ENCODE assay signal across 8 mouse cellular contexts in the genomic region with DNA sequence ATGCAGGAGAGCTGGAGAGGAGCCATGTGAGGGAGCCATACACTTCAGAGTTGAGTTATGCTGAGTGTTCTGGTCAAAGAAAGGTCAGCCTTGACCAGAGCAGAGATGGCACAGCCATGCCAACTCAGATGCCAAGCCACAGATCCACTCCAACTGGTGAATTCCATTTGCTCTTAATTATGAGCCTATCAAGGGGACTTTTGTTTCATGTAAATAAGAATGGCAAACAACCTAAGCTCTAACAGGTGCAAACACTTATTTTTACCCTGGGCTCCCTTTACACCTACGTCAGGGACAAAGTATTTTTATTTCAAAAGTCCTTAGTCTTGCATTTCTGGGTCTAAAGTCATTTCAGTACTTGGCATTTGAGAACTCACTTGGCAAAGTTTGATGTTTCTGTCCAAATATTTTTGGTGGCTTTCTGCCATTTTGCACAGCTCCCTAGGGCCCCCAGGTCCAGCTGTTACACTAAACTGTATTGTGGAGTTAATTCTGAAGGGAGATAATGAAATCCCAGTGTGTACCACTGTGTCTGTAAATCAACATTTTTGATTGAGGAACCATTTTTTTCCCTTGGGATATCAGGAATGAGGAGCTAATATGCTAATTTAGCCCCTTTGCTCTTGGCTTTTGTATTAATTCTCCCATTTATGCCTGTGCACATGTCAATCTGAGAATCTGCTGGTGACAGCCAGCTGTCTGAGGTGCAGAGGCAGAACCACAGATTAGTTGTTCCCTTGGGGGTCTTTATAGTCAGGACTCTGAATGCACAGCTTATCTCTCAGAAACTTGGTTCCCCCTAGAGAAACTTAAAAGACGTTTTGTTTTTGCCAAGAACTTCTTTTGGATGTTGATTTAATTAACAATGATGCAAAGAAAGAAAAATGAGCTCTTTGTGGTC.
A peak's percentile ranks its signal among the peaks of the same experiment; 100 is the strongest.
DNase-seq lines count a peak whose midpoint lies in the region; ATAC-seq and TF ChIP-seq lines count a peak whose summit lies in the region.
"Had no signal": no experiment of that assay in that cellular context is flagged by ENCODE, and none has a peak within 500 bp of the region (broad histone marks: within the 10 kb centered on the region; RNA-seq: fewer than 3 reads in every experiment).

No protein-coding gene starts in this region.

- H3K9ac ChIP-seq in liver, adult 2 months (ENCODE audit: low read depth, low read length), result no peak overlapping the region
- no peak overlapping the region for H3K9ac ChIP-seq in liver, postnatal 0 days (replicated peaks)
- H3K9ac ChIP-seq in embryonic facial prominence, embryonic 15.5 days, result no peak overlapping the region
- H3K9ac ChIP-seq in midbrain, embryonic 15.5 days, result no peak overlapping the region
- H3K9ac ChIP-seq: stomach, embryonic 15.5 days had no signal

- no peak for TF ChIP-seq EP300 in liver, postnatal 0 days (IDR thresholded peaks at IDR 0.05; ENCODE audit: low read depth)

- no peak overlapping the region for H3K4me2 ChIP-seq in liver, postnatal 0 days (ENCODE audit: low read depth, low read length)
- no peak overlapping the region for H3K4me2 ChIP-seq in embryonic facial prominence, embryonic 15.5 days (replicated peaks)
- no peak overlapping the region for H3K4me2 ChIP-seq in midbrain, embryonic 15.5 days
- H3K4me2 ChIP-seq: stomach, embryonic 15.5 days had no signal

- TF ChIP-seq POLR2A in liver, adult 2 months (IDR thresholded peaks at IDR 0.05; ENCODE audit: extremely low read depth, insufficient read depth, low read length), result no peak

- H3K27ac ChIP-seq in liver, adult 2 months (replicated peaks; ENCODE audit: insufficient read depth, low read depth, low read length), result no peak overlapping the region
- no peak overlapping the region for H3K27ac ChIP-seq in liver, postnatal 0 days (ENCODE audit: low read depth)
- no peak overlapping the region for H3K27ac ChIP-seq in embryonic facial prominence, embryonic 15.5 days (replicated peaks)
- no peak overlapping the region for H3K27ac ChIP-seq in midbrain, embryonic 15.5 days
- H3K27ac ChIP-seq: stomach, embryonic 15.5 days had no signal

- no peaks in the 10 kb centered on the region for H3K27me3 ChIP-seq in liver, adult 2 months (ENCODE audit: control insufficient read depth, insufficient read depth, low read length)
- no peaks in the 10 kb centered on the region for H3K27me3 ChIP-seq in liver, postnatal 0 days (ENCODE audit: insufficient read depth, low read length)
- no peaks in the 10 kb centered on the region for H3K27me3 ChIP-seq in embryonic facial prominence, embryonic 15.5 days
- no peaks in the 10 kb centered on the region for H3K27me3 ChIP-seq in midbrain, embryonic 15.5 days (replicated peaks)
- H3K27me3 ChIP-seq: stomach, embryonic 15.5 days had no signal

- H3K4me1 ChIP-seq in liver, adult 2 months (ENCODE audit: control insufficient read depth, insufficient read depth, low read length), result no peaks in the 10 kb centered on the region
- no peaks in the 10 kb centered on the region for H3K4me1 ChIP-seq in liver, postnatal 0 days (ENCODE audit: insufficient read depth)
- H3K4me1 ChIP-seq in embryonic facial prominence, embryonic 15.5 days, result no peaks in the 10 kb centered on the region
- no peaks in the 10 kb centered on the region for H3K4me1 ChIP-seq in midbrain, embryonic 15.5 days
- H3K4me1 ChIP-seq: stomach, embryonic 15.5 days had no signal

- DNase-seq in liver, adult 2 months (ENCODE audit: extremely low read depth, low read depth, low spot score), result peak; percentile 61
- no peak for DNase-seq in liver, postnatal 0 days
- peak; percentile 53 to 74 for DNase-seq in heart, adult 9 months (ENCODE audit: low spot score in 2 of 2)
- DNase-seq in testis, postnatal 10 days (ENCODE audit: low spot score), result no peak
- DNase-seq in spleen, adult 12 weeks (ENCODE audit: low spot score), result no peak

- WGBS in liver, adult 2 months, result 44% methylated on average over 2 of the region's 2 CpGs
- WGBS in liver, postnatal 0 days (ENCODE audit: insufficient replicate concordance), result 47% methylated on average over 2 of the region's 2 CpGs
- WGBS in embryonic facial prominence, embryonic 15.5 days, result 33% methylated on average over 2 of the region's 2 CpGs
- WGBS in midbrain, embryonic 15.5 days, result 30% methylated on average over 2 of the region's 2 CpGs

- no peak for TF ChIP-seq CTCF in liver, adult 2 months (IDR thresholded peaks at IDR 0.05; ENCODE audit: low read depth, low read length)
- TF ChIP-seq CTCF in liver, postnatal 0 days (IDR thresholded peaks at IDR 0.05; ENCODE audit: low read depth), result no peak

- H3K36me3 ChIP-seq in liver, adult 2 months (ENCODE audit: control insufficient read depth, insufficient read depth, low read length), result no peaks in the 10 kb centered on the region
- no peaks in the 10 kb centered on the region for H3K36me3 ChIP-seq in liver, postnatal 0 days (replicated peaks; ENCODE audit: insufficient read depth, low read length)
- H3K36me3 ChIP-seq in embryonic facial prominence, embryonic 15.5 days, result no peaks in the 10 kb centered on the region
- H3K36me3 ChIP-seq in midbrain, embryonic 15.5 days (replicated peaks), result no peaks in the 10 kb centered on the region
- H3K36me3 ChIP-seq: stomach, embryonic 15.5 days had no signal

- no peaks in the 10 kb centered on the region for H3K9me3 ChIP-seq in liver, postnatal 0 days (ENCODE audit: low read length)
- no peaks in the 10 kb centered on the region for H3K9me3 ChIP-seq in embryonic facial prominence, embryonic 15.5 days (replicated peaks)
- H3K9me3 ChIP-seq in midbrain, embryonic 15.5 days, result no peaks in the 10 kb centered on the region
- H3K9me3 ChIP-seq: stomach, embryonic 15.5 days had no signal

- no peak for ATAC-seq in liver, postnatal 0 days
- peak; percentile 73 for ATAC-seq in embryonic facial prominence, embryonic 15.5 days (ENCODE audit: insufficient number of reproducible peaks, low FRiP score, low TSS enrichment, low read depth)
- peak; percentile 58 for ATAC-seq in midbrain, embryonic 15.5 days (replicated peaks)

- H3K4me3 ChIP-seq in liver, adult 2 months (ENCODE audit: insufficient read depth, low read depth, low read length), result no peak overlapping the region
- H3K4me3 ChIP-seq in liver, postnatal 0 days (ENCODE audit: low read depth, low read length), result no peak overlapping the region
- H3K4me3 ChIP-seq in embryonic facial prominence, embryonic 15.5 days (replicated peaks), result no peak overlapping the region
- no peak overlapping the region for H3K4me3 ChIP-seq in midbrain, embryonic 15.5 days
- H3K4me3 ChIP-seq: stomach, embryonic 15.5 days had no signal

- no peaks in the 10 kb centered on the region for H3K79me2 ChIP-seq in liver, adult 2 months (ENCODE audit: control insufficient read depth, insufficient read depth, low read length)

Comparison
In these comparisons a context has a peak if more than half of its experiments do, and no peak if none do; other contexts are left out.
1. DNase-seq: peak in liver, adult 2 months (single experiment) and heart, adult 9 months (2 of 2); none in liver, postnatal 0 days (single experiment), testis, postnatal 10 days (single experiment) and spleen, adult 12 weeks (single experiment).